Mouse (Mus musculus) MEL (cell line): ENCODE measurements around the gene Pde4dip. TPM values are rescaled to one million over a fixed set of nuclear protein-coding genes. Genes with fewer than 3 reads are reported as not detected.

Experiments used
- DNase-seq: peaks from one replicate; pipeline ENCODE4 v3.0.0; 2011; ENCODE audit warnings: low read depth, low spot score
- H3K27ac ChIP-seq: 2 replicates; pipeline ENCODE4 v1.5.1; 2012; ENCODE audit warnings: low read depth, mild to moderate bottlenecking, control low read depth, low read length, moderate library complexity; ENCODE audit not compliant: control insufficient read depth
- H3K27me3 ChIP-seq, 2 experiments: fragments of 150-350 bp in 1 of 2; sonication (generic) in 1 of 2; 2 replicates each; pipeline ENCODE4 v1.6.1; 2012; ENCODE audit warnings: low read length in 2 of 2, mild to moderate bottlenecking in 2 of 2, improper control_type of control experiment in 1 of 2, moderate library complexity in 1 of 2; ENCODE audit not compliant: insufficient read depth in 2 of 2, control insufficient read depth in 1 of 2
- H3K36me3 ChIP-seq, 2 experiments: 2 replicates each; pipeline ENCODE4 v1.6.1; 2012 to 2014; ENCODE audit warnings: low read length in 2 of 2, improper control_type of control experiment in 1 of 2, inconsistent platforms in 1 of 2, mild to moderate bottlenecking in 1 of 2; ENCODE audit not compliant: insufficient read depth in 2 of 2, control insufficient read depth in 1 of 2
- H3K4me1 ChIP-seq, 2 experiments: fragments of 150-350 bp in 1 of 2; sonication (generic) in 1 of 2; 2 replicates each; pipeline ENCODE4 v1.6.1; 2012; ENCODE audit warnings: low read length in 2 of 2, improper control_type of control experiment in 1 of 2, mild to moderate bottlenecking in 1 of 2; ENCODE audit not compliant: insufficient read depth in 2 of 2, control insufficient read depth in 1 of 2
- H3K4me3 ChIP-seq, 2 experiments: fragments of 150-350 bp in 1 of 2; sonication (generic) in 1 of 2; 2 replicates each; pipeline ENCODE4 v1.5.1; 2012; ENCODE audit warnings: low read depth in 2 of 2, low read length in 2 of 2, mild to moderate bottlenecking in 2 of 2, moderate library complexity in 2 of 2, control low read depth in 1 of 2, improper control_type of control experiment in 1 of 2; ENCODE audit not compliant: control insufficient read depth in 1 of 2, insufficient read depth in 1 of 2
- H3K79me2 ChIP-seq: 2 replicates; pipeline ENCODE4 v1.6.1; 2012; ENCODE audit warnings: mild to moderate bottlenecking, low read length, moderate library complexity; ENCODE audit not compliant: control insufficient read depth, poor library complexity, insufficient read depth
- H3K9ac ChIP-seq: 2 replicates; pipeline ENCODE4 v1.6.1; 2012; ENCODE audit warnings: low read depth, mild to moderate bottlenecking, control low read depth, low read length, moderate library complexity; ENCODE audit not compliant: control insufficient read depth, poor library complexity, severe bottlenecking
- H3K9me3 ChIP-seq: fragments of 150-350 bp; sonication (generic); replicated peaks from 2 replicates; pipeline ENCODE4 v1.6.1; 2012; ENCODE audit warnings: mild to moderate bottlenecking, low read length, improper control_type of control experiment, moderate library complexity; ENCODE audit not compliant: insufficient read depth
- BHLHE40 ChIP-seq: IDR thresholded peaks from 2 replicates; pipeline ENCODE4 v1.6.1; 2012; ENCODE audit warnings: low read depth, mild to moderate bottlenecking, inconsistent platforms, low read length, improper control_type of control experiment, borderline replicate concordance
- CHD1 ChIP-seq: IDR thresholded peaks from 2 replicates; pipeline ENCODE4 v1.6.1; 2012; ENCODE audit warnings: low read depth, mild to moderate bottlenecking, inconsistent platforms, low read length, improper control_type of control experiment
- CHD2 ChIP-seq: IDR thresholded peaks from 2 replicates; pipeline ENCODE4 v1.6.1; 2011; ENCODE audit warnings: low read length, improper control_type of control experiment
- CTCF ChIP-seq, 3 experiments: IDR thresholded peaks in 2 of 3; conservative IDR thresholded peaks in 1 of 3; 2 replicates each; pipeline ENCODE4 v1.5.1; 2011 to 2012; ENCODE audit warnings: low read length in 3 of 3, low read depth in 2 of 3, mild to moderate bottlenecking in 2 of 3, improper control_type of control experiment in 1 of 3, inconsistent platforms in 1 of 3, mixed read lengths in 1 of 3, moderate library complexity in 1 of 3; ENCODE audit not compliant: control insufficient read depth in 1 of 3, insufficient read depth in 1 of 3, poor library complexity in 1 of 3, severe bottlenecking in 1 of 3
- E2F4 ChIP-seq: IDR thresholded peaks from 2 replicates; pipeline ENCODE4 v1.6.1; 2011; ENCODE audit warnings: low read depth, low read length, improper control_type of control experiment, borderline replicate concordance
- GABPA ChIP-seq: IDR thresholded peaks from 2 replicates; pipeline ENCODE4 v1.6.1; 2012; ENCODE audit warnings: low read depth, mild to moderate bottlenecking, inconsistent platforms, low read length, improper control_type of control experiment, moderate library complexity
- GATA1 ChIP-seq: IDR thresholded peaks from 2 replicates; pipeline ENCODE4 v1.6.1; 2011; ENCODE audit warnings: low read depth, low read length, improper control_type of control experiment
- JUND ChIP-seq: IDR thresholded peaks from 2 replicates; pipeline ENCODE4 v1.6.1; 2011; ENCODE audit warnings: low read depth, mild to moderate bottlenecking, improper control_type of control experiment, low read length
- MEF2A ChIP-seq: IDR thresholded peaks from 2 replicates; pipeline ENCODE4 v1.6.1; 2014; ENCODE audit warnings: low read depth, mild to moderate bottlenecking, inconsistent platforms, low read length, improper control_type of control experiment; ENCODE audit not compliant: poor library complexity, insufficient replicate concordance, severe bottlenecking; ENCODE audit errors: extremely low read depth
- MXI1 ChIP-seq: IDR thresholded peaks from 2 replicates; pipeline ENCODE4 v1.6.1; 2011; ENCODE audit warnings: mild to moderate bottlenecking, low read depth, low read length, improper control_type of control experiment
- POLR2AphosphoS2 ChIP-seq: IDR thresholded peaks from 2 replicates; pipeline ENCODE4 v1.6.1; 2011; ENCODE audit warnings: low read length, improper control_type of control experiment
- POLR2AphosphoS5 ChIP-seq: IDR thresholded peaks from 2 replicates; pipeline ENCODE4 v1.6.1; 2012; ENCODE audit warnings: low read depth, borderline replicate concordance, mild to moderate bottlenecking, inconsistent platforms, low read length, moderate library complexity, mixed read lengths
- SIN3A ChIP-seq: IDR thresholded peaks from 2 replicates; pipeline ENCODE4 v1.6.1; 2012; ENCODE audit warnings: low read length, improper control_type of control experiment, inconsistent platforms
- UBTF ChIP-seq: IDR thresholded peaks from 2 replicates; pipeline ENCODE4 v1.6.1; 2012; ENCODE audit warnings: low read depth, mild to moderate bottlenecking, inconsistent platforms, low read length, improper control_type of control experiment, moderate library complexity, borderline replicate concordance; ENCODE audit not compliant: insufficient read depth
- USF1 ChIP-seq: IDR thresholded peaks from 2 replicates; pipeline ENCODE4 v1.6.1; 2014; ENCODE audit warnings: low read depth, mild to moderate bottlenecking, inconsistent platforms, low read length, improper control_type of control experiment, moderate library complexity
- ZKSCAN1 ChIP-seq: IDR thresholded peaks from 2 replicates; pipeline ENCODE4 v1.6.1; 2012; ENCODE audit warnings: low read depth, mild to moderate bottlenecking, inconsistent platforms, low read length, improper control_type of control experiment, moderate library complexity
- polyA plus RNA-seq, 2 experiments: library from polyadenylated mRNA; stranded (reverse) in 1 of 2; unstranded in 1 of 2; fragments of >175 nt in 1 of 2; fragments of >200 nt in 1 of 2; gene quantifications; 2 replicates each; pipeline versions ENCODE4 v1.2.1 to v1.2.4; 2012; ENCODE audit warnings: low replicate concordance in 2 of 2, low read depth in 1 of 2; ENCODE audit not compliant: insufficient read length in 2 of 2, insufficient read depth in 1 of 2, missing spikeins in 1 of 2
- total RNA-seq: library from RNA; depleted of rRNA; stranded (reverse); fragments of 300-350 nt; gene quantifications from 2 replicates; pipeline ENCODE4 v1.2.3, GENCODE M21; 2012

The Pde4dip gene
- total and polyA plus RNA-seq, 3 experiments: 47.6 to 52.4 TPM; not detected in 1

DNA sequence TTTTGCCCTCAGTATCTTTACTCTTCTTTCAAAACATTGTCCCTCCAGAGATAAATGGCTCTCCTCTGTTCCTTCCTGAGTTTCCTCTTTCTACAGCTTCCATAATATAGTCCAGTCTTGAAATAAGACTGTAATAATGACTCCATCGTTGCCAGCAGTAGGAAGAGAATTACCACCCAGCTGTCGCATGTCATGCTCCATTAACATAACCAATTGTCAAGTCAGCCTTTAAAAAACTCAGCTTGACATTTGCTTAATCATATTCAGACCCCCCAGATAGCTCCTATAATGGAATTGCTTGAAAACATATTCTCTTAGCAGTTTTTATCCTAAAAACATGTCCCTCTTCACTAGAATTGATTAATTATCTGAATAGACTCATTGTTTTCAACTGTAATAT is 58.4 kb downstream of the Pde4dip start:
- no peak for DNase-seq
- TF ChIP-seq E2F4 (no peak), GATA1 (no peak), SIN3A (no peak), POLR2AphosphoS5 (no peak), BHLHE40 (no peak), UBTF (no peak), CHD1 (no peak), MEF2A (no peak), CTCF (IDR thresholded peaks at IDR 0.05 in 2 of 3, conservative IDR thresholded peaks at IDR 0.05 in 1 of 3; ENCODE audit: control insufficient read depth in 1 of 3, insufficient read depth in 1 of 3, low read depth in 2 of 3, low read length in 3 of 3, poor library complexity in 1 of 3, severe bottlenecking in 1 of 3) (no peak), MXI1 (no peak)
- no peak overlapping the region for H3K4me3 ChIP-seq

DNA sequence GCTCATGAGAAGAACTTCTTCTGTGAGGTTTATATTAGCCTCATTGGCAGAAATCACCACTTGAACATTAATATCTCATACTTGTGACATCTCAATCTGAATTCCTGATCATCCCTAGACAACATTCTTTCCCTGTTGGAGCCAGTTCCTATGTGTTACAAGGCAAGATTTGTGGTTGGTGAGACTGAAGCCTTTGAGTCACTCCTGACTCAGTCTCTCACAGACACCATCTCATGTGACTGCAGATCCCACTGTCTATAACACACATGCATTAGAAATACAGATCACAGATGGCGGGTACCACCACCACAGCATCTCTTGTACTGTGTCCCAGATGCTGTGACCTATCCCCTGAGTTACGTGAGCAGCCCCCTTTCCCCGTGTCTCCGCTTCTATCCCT is 60.2 kb downstream of the Pde4dip start:
- Histone ChIP-seq H3K36me3 (peaks cover 0 to 11% of the 10 kb centered on the region in 2 experiments; a peak in 2 of 4 replicates), H3K4me1 (peaks cover 8 to 10% of the 10 kb centered on the region in 2 experiments), H3K27me3 (peaks cover 2% of the 10 kb centered on the region in 2 experiments; a peak in 2 of 4 replicates), H3K27ac (no peak overlapping the region), H3K4me3 (no peak overlapping the region), H3K9ac (no peak overlapping the region), H3K79me2 (no peaks in the 10 kb centered on the region), H3K9me3 (no peaks in the 10 kb centered on the region)
- TF ChIP-seq JUND (no peak), CTCF (IDR thresholded peaks at IDR 0.05 in 2 of 3, conservative IDR thresholded peaks at IDR 0.05 in 1 of 3; ENCODE audit: control insufficient read depth in 1 of 3, insufficient read depth in 1 of 3, low read depth in 2 of 3, low read length in 3 of 3, poor library complexity in 1 of 3, severe bottlenecking in 1 of 3) (0 out of 6 replicates have a peak, but pooled peaks of 1 of the 3 experiments have one; percentile 2)
- no peak for DNase-seq

More for the DNA sequence above, 58.4 kb downstream of the Pde4dip start:
- Histone ChIP-seq H3K36me3 (peaks cover 0 to 11% of the 10 kb centered on the region in 2 experiments; a peak in 2 of 4 replicates), H3K27me3 (peaks cover 2% of the 10 kb centered on the region in 2 experiments; a peak in 2 of 4 replicates), H3K9ac (no peak overlapping the region), H3K9me3 (no peaks in the 10 kb centered on the region), H3K79me2 (no peaks in the 10 kb centered on the region), H3K27ac (no peak overlapping the region), H3K4me1 (peaks cover 8 to 10% of the 10 kb centered on the region in 2 experiments)

DNA sequence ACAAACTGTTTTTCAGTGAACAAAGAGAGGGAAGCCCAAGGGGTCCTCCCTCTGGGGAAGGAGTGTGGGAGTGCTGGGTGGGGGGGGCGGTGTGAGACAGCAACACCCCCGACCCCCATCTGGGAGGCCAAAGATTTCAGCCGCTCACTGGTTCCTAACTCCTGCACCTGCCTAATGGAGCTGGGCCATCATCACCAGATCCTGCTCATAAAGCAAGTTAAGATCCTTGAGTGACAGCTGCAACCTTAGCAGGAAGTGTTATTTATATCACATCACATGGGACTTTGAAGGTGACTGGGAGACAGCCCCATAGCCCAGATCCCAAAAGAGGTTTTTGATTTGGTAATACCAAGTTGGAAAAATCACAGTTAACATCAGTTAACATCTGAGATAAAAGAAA is 63.3 kb downstream of the Pde4dip start:
- H3K27me3 ChIP-seq: peaks cover 2 to 5% of the 10 kb centered on the region in 2 experiments; a peak in 3 of 4 replicates
- no peak for DNase-seq
- H3K9ac ChIP-seq: no peak overlapping the region
- TF ChIP-seq MEF2A (no peak), UBTF (no peak), POLR2AphosphoS5 (no peak), USF1 (no peak), ZKSCAN1 (no peak), POLR2AphosphoS2 (no peak), GABPA (no peak), E2F4 (no peak), CHD2 (no peak)
- no peaks in the 10 kb centered on the region for H3K36me3 ChIP-seq
- no peak overlapping the region for H3K27ac ChIP-seq
- H3K4me1 ChIP-seq: no peaks in the 10 kb centered on the region
- no peaks in the 10 kb centered on the region for H3K9me3 ChIP-seq
- H3K79me2 ChIP-seq: no peaks in the 10 kb centered on the region
- no peak overlapping the region for H3K4me3 ChIP-seq
